Mouse (Mus musculus): Measurements from ENCODE around the gene Myo3b.
"Not testable (repeated sequence)": the region's sequence is repeated elsewhere in the genome, so short reads cannot be mapped to it uniquely, and the experiment has no call there.

The Myo3b gene

GRCm38 (mm10) chr2:70038752-70039151 lies at the start of gene Myo3b:
TSS of gene Myo3b (plus strand) at chr2:70039126.
- no peak for DNase-seq (ENCODE audit: low spot score)

- DNase-seq (ENCODE audit: low spot score) = no peak
Observed at GRCm38 (mm10) chr2:69989224-69989623, 49.7 kb upstream of the Myo3b start.

GRCm38 (mm10) chr2:69990647-69991046 lies 48.3 kb upstream of the Myo3b start:
- no peak for DNase-seq (ENCODE audit: low spot score)

GRCm38 (mm10) chr2:69994082-69994736 lies 44.7 kb upstream of the Myo3b start:
- not testable (repeated sequence) for DNase-seq (ENCODE audit: low spot score)

GRCm38 (mm10) chr2:69994779-69995178 lies 44.1 kb upstream of the Myo3b start:
- no peak for DNase-seq (ENCODE audit: low spot score)

- DNase-seq (ENCODE audit: low spot score) = no peak
Observed at GRCm38 (mm10) chr2:69999097-69999770, 39.7 kb upstream of the Myo3b start.

GRCm38 (mm10) chr2:70000316-70000715 lies 38.6 kb upstream of the Myo3b start:
- no peak for DNase-seq (ENCODE audit: low spot score)

GRCm38 (mm10) chr2:70006492-70006891 lies 32.4 kb upstream of the Myo3b start:
- no peak for DNase-seq (ENCODE audit: low spot score)

GRCm38 (mm10) chr2:70012941-70013340 lies 26.0 kb upstream of the Myo3b start:
- DNase-seq (ENCODE audit: low spot score) = no peak

- DNase-seq (ENCODE audit: low spot score) = no peak
Observed at GRCm38 (mm10) chr2:70018236-70018635, 20.7 kb upstream of the Myo3b start.

- no peak for DNase-seq (ENCODE audit: low spot score)
Observed at GRCm38 (mm10) chr2:70024454-70024853, 14.5 kb upstream of the Myo3b start.

GRCm38 (mm10) chr2:70025711-70026110 lies 13.2 kb upstream of the Myo3b start:
- no peak for DNase-seq (ENCODE audit: low spot score)

- no peak for DNase-seq (ENCODE audit: low spot score)
Observed at GRCm38 (mm10) chr2:70031472-70031871, 7.5 kb upstream of the Myo3b start.

GRCm38 (mm10) chr2:70034895-70035294 lies 4.0 kb upstream of the Myo3b start:
- DNase-seq (ENCODE audit: low spot score) = no peak

- peak; percentile 20 for DNase-seq (ENCODE audit: low spot score)
Observed at GRCm38 (mm10) chr2:70035358-70035757, 3.6 kb upstream of the Myo3b start.

- DNase-seq (ENCODE audit: low spot score) = no peak
Observed at GRCm38 (mm10) chr2:70037221-70037620, 1.7 kb upstream of the Myo3b start.

GRCm38 (mm10) chr2:70044466-70044865 lies 5.5 kb downstream of the Myo3b start:
- DNase-seq (ENCODE audit: low spot score) = no peak

- DNase-seq (ENCODE audit: low spot score) = no peak
Observed at GRCm38 (mm10) chr2:70047868-70048267, 8.9 kb downstream of the Myo3b start.

- no peak for DNase-seq (ENCODE audit: low spot score)
Observed at GRCm38 (mm10) chr2:70053803-70054202, 14.9 kb downstream of the Myo3b start.

- no peak for DNase-seq (ENCODE audit: low spot score)
Observed at GRCm38 (mm10) chr2:70058201-70058600, 19.3 kb downstream of the Myo3b start.

GRCm38 (mm10) chr2:70060359-70061345 lies 21.7 kb downstream of the Myo3b start:
- DNase-seq (ENCODE audit: low spot score) = no peak

GRCm38 (mm10) chr2:70065116-70065515 lies 26.2 kb downstream of the Myo3b start:
- DNase-seq (ENCODE audit: low spot score) = no peak
